Mouse (Mus musculus): ENCODE measurements around the gene Aasdh. TPM values are rescaled to one million over a fixed set of nuclear protein-coding genes. Genes with fewer than 3 reads are reported as not detected.
"Not testable (repeated sequence)": the region's sequence is repeated elsewhere in the genome, so short reads cannot be mapped to it uniquely, and the experiment has no call there.

Aasdh gene
- polyA plus RNA-seq, 1 experiment from 2014 or later, result 19.5 TPM

DNA sequence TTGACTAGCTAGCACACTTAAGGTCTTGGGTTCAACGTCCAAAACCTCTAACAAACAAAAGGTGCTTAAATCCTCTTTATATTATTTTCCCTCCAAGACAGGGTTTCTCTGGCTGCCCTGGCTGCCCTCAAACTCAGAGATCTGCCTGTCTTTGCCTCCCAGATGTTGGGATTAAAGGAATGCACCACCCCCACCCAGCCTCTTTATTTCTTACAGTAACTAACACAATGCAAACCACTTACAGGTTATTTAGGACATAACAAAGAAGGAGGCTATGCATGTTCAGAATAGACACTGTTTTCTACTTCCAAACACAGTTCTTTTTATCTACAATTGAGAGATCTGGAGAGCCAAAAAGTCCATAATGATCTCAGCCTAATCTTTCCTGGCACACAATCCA, 19.0 kb upstream of the Aasdh start:
- Histone ChIP-seq H3K27me3 (ENCODE audit: control insufficient read depth, insufficient read depth, low read length) (no peaks in the 10 kb centered on the region), H3K27ac (replicated peaks; ENCODE audit: low read depth, low read length) (no peak overlapping the region), H3K36me3 (ENCODE audit: control insufficient read depth, insufficient read depth, low read length) (peaks cover 22% of the 10 kb centered on the region), H3K4me3 (replicated peaks; ENCODE audit: low read depth, low read length) (no peak overlapping the region), H3K9ac (replicated peaks; ENCODE audit: low read length) (no peak overlapping the region), H3K9me3 (ENCODE audit: control insufficient read depth, low read length) (no peaks in the 10 kb centered on the region), H3K4me2 (ENCODE audit: low read length) (no peak overlapping the region), H3K4me1 (ENCODE audit: control insufficient read depth, insufficient read depth, low read length) (no peaks in the 10 kb centered on the region)
- DNase-seq (no peak), ATAC-seq (ENCODE audit: low FRiP score, low TSS enrichment) (no peak)
- 78% methylated on average over 1 of the region's 1 CpGs for WGBS

DNA sequence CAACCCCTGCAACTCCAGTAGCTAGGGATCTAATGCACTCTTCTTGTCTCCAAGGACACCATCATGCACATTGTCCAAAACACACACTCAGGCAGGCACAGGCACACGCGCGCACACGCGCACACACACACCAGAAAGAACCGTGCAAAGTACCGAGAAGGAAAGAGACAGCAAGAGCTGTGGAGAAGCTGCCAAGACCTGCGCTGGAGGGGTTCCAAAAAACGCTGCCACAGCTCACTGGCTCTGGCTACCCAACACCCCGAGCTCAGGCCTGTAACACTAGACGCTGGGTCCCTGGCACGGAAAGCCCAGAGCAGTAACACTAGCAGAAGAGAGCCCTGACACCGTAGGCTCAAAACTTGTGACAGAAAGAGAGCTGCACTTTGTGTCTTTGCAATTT, 18.1 kb upstream of the Aasdh start:
- WGBS, result 92% methylated on average over 13 of the region's 13 CpGs
- DNase-seq (peak; percentile 21), ATAC-seq (ENCODE audit: low FRiP score, low TSS enrichment) (no peak)
- Histone ChIP-seq H3K27ac (replicated peaks; ENCODE audit: low read depth, low read length) (no peak overlapping the region), H3K4me2 (ENCODE audit: low read length) (no peak overlapping the region), H3K9ac (replicated peaks; ENCODE audit: low read length) (no peak overlapping the region), H3K4me1 (ENCODE audit: control insufficient read depth, insufficient read depth, low read length) (no peaks in the 10 kb centered on the region), H3K9me3 (ENCODE audit: control insufficient read depth, low read length) (no peaks in the 10 kb centered on the region), H3K36me3 (ENCODE audit: control insufficient read depth, insufficient read depth, low read length) (peaks cover 22% of the 10 kb centered on the region), H3K4me3 (replicated peaks; ENCODE audit: low read depth, low read length) (no peak overlapping the region), H3K27me3 (ENCODE audit: control insufficient read depth, insufficient read depth, low read length) (no peaks in the 10 kb centered on the region)

DNA sequence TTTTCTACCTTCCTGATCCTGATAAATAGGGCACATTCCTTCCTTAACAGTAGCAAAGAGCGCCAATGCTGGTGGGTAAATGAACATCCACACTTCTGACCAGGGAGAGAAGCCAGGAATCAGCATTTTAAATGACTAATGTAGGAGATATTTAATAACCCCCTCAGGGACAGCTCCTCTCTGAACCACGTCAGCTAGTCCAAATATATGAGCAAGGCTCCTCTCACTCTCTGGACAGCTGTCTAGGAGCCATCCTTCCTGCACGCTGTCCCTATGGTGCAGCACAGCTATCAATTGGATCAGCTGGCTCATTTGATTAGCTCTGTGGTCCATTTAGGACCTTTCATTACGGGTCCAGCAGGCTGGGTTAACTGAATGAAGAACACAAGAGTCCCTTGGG, 17.5 kb upstream of the Aasdh start:
- Histone ChIP-seq H3K4me1 (ENCODE audit: control insufficient read depth, insufficient read depth, low read length) (no peaks in the 10 kb centered on the region), H3K27ac (replicated peaks; ENCODE audit: low read depth, low read length) (no peak overlapping the region), H3K4me2 (ENCODE audit: low read length) (no peak overlapping the region), H3K4me3 (replicated peaks; ENCODE audit: low read depth, low read length) (no peak overlapping the region), H3K36me3 (ENCODE audit: control insufficient read depth, insufficient read depth, low read length) (peaks cover 27% of the 10 kb centered on the region), H3K9me3 (ENCODE audit: control insufficient read depth, low read length) (no peaks in the 10 kb centered on the region), H3K27me3 (ENCODE audit: control insufficient read depth, insufficient read depth, low read length) (no peaks in the 10 kb centered on the region), H3K9ac (replicated peaks; ENCODE audit: low read length) (no peak overlapping the region)
- DNase-seq, result no peak
- ATAC-seq (ENCODE audit: low FRiP score, low TSS enrichment), result no peak
- WGBS, result 81% methylated on average over 4 of the region's 4 CpGs

GRCm38 (mm10) chr5:76912522-76912921, 7.2 kb upstream of the Aasdh start:
- not testable (repeated sequence) for H3K4me3 ChIP-seq (replicated peaks; ENCODE audit: low read depth, low read length); H3K4me2 ChIP-seq (ENCODE audit: low read length); H3K27ac ChIP-seq (replicated peaks; ENCODE audit: low read depth, low read length); DNase-seq; ATAC-seq (ENCODE audit: low FRiP score, low TSS enrichment); H3K36me3 ChIP-seq (ENCODE audit: control insufficient read depth, insufficient read depth, low read length); H3K27me3 ChIP-seq (ENCODE audit: control insufficient read depth, insufficient read depth, low read length); H3K4me1 ChIP-seq (ENCODE audit: control insufficient read depth, insufficient read depth, low read length); H3K9me3 ChIP-seq (ENCODE audit: control insufficient read depth, low read length); H3K9ac ChIP-seq (replicated peaks; ENCODE audit: low read length)
- WGBS, result 93% methylated on average over 5 of the region's 5 CpGs

DNA sequence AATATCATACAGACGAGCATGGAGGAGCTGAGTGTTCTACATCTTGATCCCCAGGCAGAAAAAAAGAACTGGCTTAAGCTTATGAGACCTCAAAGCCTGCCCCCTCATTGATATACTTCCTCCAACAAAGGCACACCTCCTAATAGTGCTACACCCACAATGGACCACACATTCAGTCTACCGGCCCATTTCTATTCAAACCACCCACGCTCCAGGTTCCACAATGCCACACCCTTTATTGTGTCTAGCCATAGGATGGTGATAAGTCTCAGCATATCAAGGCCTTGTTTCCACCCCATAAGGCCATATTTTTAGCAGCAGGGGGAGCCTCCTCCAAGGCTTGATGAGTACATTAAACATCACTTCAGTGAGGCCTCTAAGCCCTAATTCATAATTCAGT, 5.5 kb upstream of the Aasdh start:
- H3K27ac ChIP-seq (replicated peaks; ENCODE audit: low read depth, low read length), result no peak overlapping the region
- WGBS, result 87% methylated on average over 3 of the region's 3 CpGs
- no peak overlapping the region for H3K9ac ChIP-seq (replicated peaks; ENCODE audit: low read length)
- no peaks in the 10 kb centered on the region for H3K27me3 ChIP-seq (ENCODE audit: control insufficient read depth, insufficient read depth, low read length)
- no peaks in the 10 kb centered on the region for H3K4me1 ChIP-seq (ENCODE audit: control insufficient read depth, insufficient read depth, low read length)
- DNase-seq (no peak), ATAC-seq (ENCODE audit: low FRiP score, low TSS enrichment) (no peak)
- peaks cover 10% of the 10 kb centered on the region for H3K36me3 ChIP-seq (ENCODE audit: control insufficient read depth, insufficient read depth, low read length)
- H3K9me3 ChIP-seq (ENCODE audit: control insufficient read depth, low read length), result no peaks in the 10 kb centered on the region
- no peak overlapping the region for H3K4me2 ChIP-seq (ENCODE audit: low read length)
- no peak overlapping the region for H3K4me3 ChIP-seq (replicated peaks; ENCODE audit: low read depth, low read length)

- no peak for ATAC-seq (ENCODE audit: low FRiP score, low TSS enrichment)
- H3K27ac ChIP-seq (replicated peaks; ENCODE audit: low read depth, low read length), result peak overlapping the region; percentile 83
- H3K4me3 ChIP-seq (replicated peaks; ENCODE audit: low read depth, low read length), result peak overlapping the region; percentile 75
- no peaks in the 10 kb centered on the region for H3K4me1 ChIP-seq (ENCODE audit: control insufficient read depth, insufficient read depth, low read length)
- H3K9ac ChIP-seq (replicated peaks; ENCODE audit: low read length), result peak overlapping the region; percentile 68; the same call in 1 of the 2 replicates
- no peaks in the 10 kb centered on the region for H3K27me3 ChIP-seq (ENCODE audit: control insufficient read depth, insufficient read depth, low read length)
- peak overlapping the region; percentile 64 for H3K4me2 ChIP-seq (ENCODE audit: low read length)
- H3K36me3 ChIP-seq (ENCODE audit: control insufficient read depth, insufficient read depth, low read length), result no peaks in the 10 kb centered on the region
- DNase-seq, result no peak
- no peaks in the 10 kb centered on the region for H3K9me3 ChIP-seq (ENCODE audit: control insufficient read depth, low read length)
- WGBS, result 34% methylated on average over 3 of the region's 3 CpGs
Measured at GRCm38 (mm10) chr5:76906155-76906499, 813 bp upstream of the Aasdh start.

DNA sequence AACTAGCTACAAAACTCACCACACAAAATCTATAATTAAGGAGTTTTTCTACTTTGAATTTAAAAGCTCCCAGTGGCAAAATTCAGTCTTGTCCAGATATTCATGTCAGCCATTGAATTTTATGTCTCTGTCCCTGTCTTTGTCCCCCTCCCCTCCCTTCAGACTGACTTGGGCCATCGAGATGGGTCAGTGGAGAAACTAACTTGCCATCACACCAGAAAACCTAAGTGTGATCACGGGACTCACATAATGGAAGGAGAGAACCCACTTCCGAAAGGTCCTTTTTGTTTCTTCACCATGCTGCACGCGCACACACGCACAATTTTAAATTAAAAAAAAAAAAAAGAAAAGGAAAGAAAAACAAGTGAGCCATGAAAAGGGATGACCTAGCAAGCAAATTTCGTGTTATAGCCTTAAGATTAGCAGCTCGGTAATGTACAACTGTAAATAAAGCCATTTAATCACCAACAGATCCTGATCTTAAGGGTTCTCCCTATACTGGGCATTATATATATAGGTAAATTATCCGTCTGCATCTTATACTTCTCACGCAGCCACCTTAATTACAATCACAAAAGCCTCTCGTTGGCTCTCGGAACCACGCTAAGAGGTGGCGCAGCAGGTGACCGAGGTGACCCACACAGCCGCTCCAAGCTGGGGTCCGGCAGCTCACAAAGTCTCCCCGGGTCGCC, 455 bp downstream of the Aasdh start:
- H3K27me3 ChIP-seq (ENCODE audit: control insufficient read depth, insufficient read depth, low read length), result no peaks in the 10 kb centered on the region
- DNase-seq (no peak), ATAC-seq (ENCODE audit: low FRiP score, low TSS enrichment) (no peak; the same call in 1 of the 2 replicates)
- H3K4me2 ChIP-seq (ENCODE audit: low read length), result peak overlapping the region; percentile 64
- WGBS, result 2% methylated on average over 19 of the region's 19 CpGs
- H3K4me1 ChIP-seq (ENCODE audit: control insufficient read depth, insufficient read depth, low read length), result no peaks in the 10 kb centered on the region
- peak overlapping the region; percentile 68 for H3K9ac ChIP-seq (replicated peaks; ENCODE audit: low read length)
- H3K4me3 ChIP-seq (replicated peaks; ENCODE audit: low read depth, low read length), result peak overlapping the region; percentile 75
- H3K36me3 ChIP-seq (ENCODE audit: control insufficient read depth, insufficient read depth, low read length), result 0 out of 2 replicates have a peak, but pooled peaks cover 3% of the 10 kb centered on the region
- no peaks in the 10 kb centered on the region for H3K9me3 ChIP-seq (ENCODE audit: control insufficient read depth, low read length)
- peak overlapping the region; percentile 83 for H3K27ac ChIP-seq (replicated peaks; ENCODE audit: low read depth, low read length)

- ATAC-seq (ENCODE audit: low FRiP score, low TSS enrichment), result no peak
- DNase-seq, result no peak
- no peak overlapping the region for H3K4me2 ChIP-seq (ENCODE audit: low read length)
- no peak overlapping the region for H3K27ac ChIP-seq (replicated peaks; ENCODE audit: low read depth, low read length)
- no peaks in the 10 kb centered on the region for H3K4me1 ChIP-seq (ENCODE audit: control insufficient read depth, insufficient read depth, low read length)
- no peak overlapping the region for H3K9ac ChIP-seq (replicated peaks; ENCODE audit: low read length)
- H3K27me3 ChIP-seq (ENCODE audit: control insufficient read depth, insufficient read depth, low read length), result no peaks in the 10 kb centered on the region
- WGBS, result 84% methylated on average over 4 of the region's 4 CpGs
- H3K4me3 ChIP-seq (replicated peaks; ENCODE audit: low read depth, low read length), result no peak overlapping the region
- no peaks in the 10 kb centered on the region for H3K9me3 ChIP-seq (ENCODE audit: control insufficient read depth, low read length)
- 0 out of 2 replicates have a peak, but pooled peaks cover 4% of the 10 kb centered on the region for H3K36me3 ChIP-seq (ENCODE audit: control insufficient read depth, insufficient read depth, low read length)
Measured at GRCm38 (mm10) chr5:76902131-76902530, 3.2 kb downstream of the Aasdh start.

- Histone ChIP-seq H3K4me3 (replicated peaks; ENCODE audit: low read depth, low read length) (no peak overlapping the region), H3K36me3 (ENCODE audit: control insufficient read depth, insufficient read depth, low read length) (peaks cover 52% of the 10 kb centered on the region), H3K4me1 (ENCODE audit: control insufficient read depth, insufficient read depth, low read length) (no peaks in the 10 kb centered on the region), H3K4me2 (ENCODE audit: low read length) (no peak overlapping the region), H3K27ac (replicated peaks; ENCODE audit: low read depth, low read length) (no peak overlapping the region), H3K9me3 (ENCODE audit: control insufficient read depth, low read length) (no peaks in the 10 kb centered on the region), H3K27me3 (ENCODE audit: control insufficient read depth, insufficient read depth, low read length) (no peaks in the 10 kb centered on the region), H3K9ac (replicated peaks; ENCODE audit: low read length) (no peak overlapping the region)
- WGBS, result 93% methylated on average over 2 of the region's 2 CpGs
- DNase-seq, result no peak
- ATAC-seq (ENCODE audit: low FRiP score, low TSS enrichment), result no peak
Measured at GRCm38 (mm10) chr5:76893084-76893483, 12.2 kb downstream of the Aasdh start.
